Mouse (Mus musculus) MEL (cell line): ENCODE data around the gene Nutf2. TPM values are rescaled to one million over a fixed set of nuclear protein-coding genes. Genes with fewer than 3 reads are reported as not detected.

Experiments used
- DNase-seq: peaks from one replicate; pipeline ENCODE4 v3.0.0; 2011; ENCODE audit warnings: low read depth, low spot score
- H3K27ac ChIP-seq: 2 replicates; pipeline ENCODE4 v1.5.1; 2012; ENCODE audit warnings: low read depth, mild to moderate bottlenecking, control low read depth, low read length, moderate library complexity; ENCODE audit not compliant: control insufficient read depth
- H3K27me3 ChIP-seq, 2 experiments: fragments of 150-350 bp in 1 of 2; sonication (generic) in 1 of 2; 2 replicates each; pipeline ENCODE4 v1.6.1; 2012; ENCODE audit warnings: low read length in 2 of 2, mild to moderate bottlenecking in 2 of 2, improper control_type of control experiment in 1 of 2, moderate library complexity in 1 of 2; ENCODE audit not compliant: insufficient read depth in 2 of 2, control insufficient read depth in 1 of 2
- H3K36me3 ChIP-seq, 2 experiments: 2 replicates each; pipeline ENCODE4 v1.6.1; 2012 to 2014; ENCODE audit warnings: low read length in 2 of 2, improper control_type of control experiment in 1 of 2, inconsistent platforms in 1 of 2, mild to moderate bottlenecking in 1 of 2; ENCODE audit not compliant: insufficient read depth in 2 of 2, control insufficient read depth in 1 of 2
- H3K4me1 ChIP-seq, 2 experiments: fragments of 150-350 bp in 1 of 2; sonication (generic) in 1 of 2; 2 replicates each; pipeline ENCODE4 v1.6.1; 2012; ENCODE audit warnings: low read length in 2 of 2, improper control_type of control experiment in 1 of 2, mild to moderate bottlenecking in 1 of 2; ENCODE audit not compliant: insufficient read depth in 2 of 2, control insufficient read depth in 1 of 2
- H3K4me3 ChIP-seq, 2 experiments: fragments of 150-350 bp in 1 of 2; sonication (generic) in 1 of 2; 2 replicates each; pipeline ENCODE4 v1.5.1; 2012; ENCODE audit warnings: low read depth in 2 of 2, low read length in 2 of 2, mild to moderate bottlenecking in 2 of 2, moderate library complexity in 2 of 2, control low read depth in 1 of 2, improper control_type of control experiment in 1 of 2; ENCODE audit not compliant: control insufficient read depth in 1 of 2, insufficient read depth in 1 of 2
- H3K79me2 ChIP-seq: 2 replicates; pipeline ENCODE4 v1.6.1; 2012; ENCODE audit warnings: mild to moderate bottlenecking, low read length, moderate library complexity; ENCODE audit not compliant: control insufficient read depth, poor library complexity, insufficient read depth
- H3K9ac ChIP-seq: 2 replicates; pipeline ENCODE4 v1.6.1; 2012; ENCODE audit warnings: low read depth, mild to moderate bottlenecking, control low read depth, low read length, moderate library complexity; ENCODE audit not compliant: control insufficient read depth, poor library complexity, severe bottlenecking
- H3K9me3 ChIP-seq: fragments of 150-350 bp; sonication (generic); replicated peaks from 2 replicates; pipeline ENCODE4 v1.6.1; 2012; ENCODE audit warnings: mild to moderate bottlenecking, low read length, improper control_type of control experiment, moderate library complexity; ENCODE audit not compliant: insufficient read depth
- CHD2 ChIP-seq: IDR thresholded peaks from 2 replicates; pipeline ENCODE4 v1.6.1; 2011; ENCODE audit warnings: low read length, improper control_type of control experiment
- CTCF ChIP-seq, 3 experiments: IDR thresholded peaks in 2 of 3; conservative IDR thresholded peaks in 1 of 3; 2 replicates each; pipeline ENCODE4 v1.5.1; 2011 to 2012; ENCODE audit warnings: low read length in 3 of 3, low read depth in 2 of 3, mild to moderate bottlenecking in 2 of 3, improper control_type of control experiment in 1 of 3, inconsistent platforms in 1 of 3, mixed read lengths in 1 of 3, moderate library complexity in 1 of 3; ENCODE audit not compliant: control insufficient read depth in 1 of 3, insufficient read depth in 1 of 3, poor library complexity in 1 of 3, severe bottlenecking in 1 of 3
- ETS1 ChIP-seq: IDR thresholded peaks from 2 replicates; pipeline ENCODE4 v1.6.1; 2012; ENCODE audit warnings: low read depth, mild to moderate bottlenecking, inconsistent platforms, low read length, improper control_type of control experiment, moderate library complexity
- GABPA ChIP-seq: IDR thresholded peaks from 2 replicates; pipeline ENCODE4 v1.6.1; 2012; ENCODE audit warnings: low read depth, mild to moderate bottlenecking, inconsistent platforms, low read length, improper control_type of control experiment, moderate library complexity
- MAFK ChIP-seq: IDR thresholded peaks from 2 replicates; pipeline ENCODE4 v1.6.1; 2011; ENCODE audit warnings: low read depth, mild to moderate bottlenecking, low read length, improper control_type of control experiment, borderline replicate concordance
- MEF2A ChIP-seq: IDR thresholded peaks from 2 replicates; pipeline ENCODE4 v1.6.1; 2014; ENCODE audit warnings: low read depth, mild to moderate bottlenecking, inconsistent platforms, low read length, improper control_type of control experiment; ENCODE audit not compliant: poor library complexity, insufficient replicate concordance, severe bottlenecking; ENCODE audit errors: extremely low read depth
- NELFE ChIP-seq: IDR thresholded peaks from 2 replicates; pipeline ENCODE4 v1.6.1; 2011; ENCODE audit warnings: low read depth, low read length, improper control_type of control experiment
- POLR2A ChIP-seq, 2 experiments: IDR thresholded peaks; 2 replicates each; pipeline ENCODE4 v1.6.1; 2011 to 2012; ENCODE audit warnings: low read length in 2 of 2, mild to moderate bottlenecking in 2 of 2, control low read depth in 1 of 2, improper control_type of control experiment in 1 of 2, low read depth in 1 of 2, moderate library complexity in 1 of 2; ENCODE audit not compliant: control insufficient read depth in 1 of 2, insufficient read depth in 1 of 2, poor library complexity in 1 of 2
- POLR2AphosphoS2 ChIP-seq: IDR thresholded peaks from 2 replicates; pipeline ENCODE4 v1.6.1; 2011; ENCODE audit warnings: low read length, improper control_type of control experiment
- POLR2AphosphoS5 ChIP-seq: IDR thresholded peaks from 2 replicates; pipeline ENCODE4 v1.6.1; 2012; ENCODE audit warnings: low read depth, borderline replicate concordance, mild to moderate bottlenecking, inconsistent platforms, low read length, moderate library complexity, mixed read lengths
- RAD21 ChIP-seq: IDR thresholded peaks from 2 replicates; pipeline ENCODE4 v1.6.1; 2011; ENCODE audit warnings: mild to moderate bottlenecking, low read depth, low read length, improper control_type of control experiment
- SIN3A ChIP-seq: IDR thresholded peaks from 2 replicates; pipeline ENCODE4 v1.6.1; 2012; ENCODE audit warnings: low read length, improper control_type of control experiment, inconsistent platforms
- SMC3 ChIP-seq: IDR thresholded peaks from 2 replicates; pipeline ENCODE4 v1.6.1; 2011; ENCODE audit warnings: low read depth, low read length, improper control_type of control experiment
- UBTF ChIP-seq: IDR thresholded peaks from 2 replicates; pipeline ENCODE4 v1.6.1; 2012; ENCODE audit warnings: low read depth, mild to moderate bottlenecking, inconsistent platforms, low read length, improper control_type of control experiment, moderate library complexity, borderline replicate concordance; ENCODE audit not compliant: insufficient read depth
- USF1 ChIP-seq: IDR thresholded peaks from 2 replicates; pipeline ENCODE4 v1.6.1; 2014; ENCODE audit warnings: low read depth, mild to moderate bottlenecking, inconsistent platforms, low read length, improper control_type of control experiment, moderate library complexity
- USF2 ChIP-seq, 2 experiments: IDR thresholded peaks; 2 replicates each; pipeline ENCODE4 v1.6.1; 2011 to 2012; ENCODE audit warnings: improper control_type of control experiment in 2 of 2, low read length in 2 of 2, borderline replicate concordance in 1 of 2, inconsistent platforms in 1 of 2, low read depth in 1 of 2, mild to moderate bottlenecking in 1 of 2; ENCODE audit not compliant: insufficient read depth in 1 of 2
- ZKSCAN1 ChIP-seq: IDR thresholded peaks from 2 replicates; pipeline ENCODE4 v1.6.1; 2012; ENCODE audit warnings: low read depth, mild to moderate bottlenecking, inconsistent platforms, low read length, improper control_type of control experiment, moderate library complexity
- polyA plus RNA-seq, 2 experiments: library from polyadenylated mRNA; stranded (reverse) in 1 of 2; unstranded in 1 of 2; fragments of >175 nt in 1 of 2; fragments of >200 nt in 1 of 2; gene quantifications; 2 replicates each; pipeline versions ENCODE4 v1.2.1 to v1.2.4; 2012; ENCODE audit warnings: low replicate concordance in 2 of 2, low read depth in 1 of 2; ENCODE audit not compliant: insufficient read length in 2 of 2, insufficient read depth in 1 of 2, missing spikeins in 1 of 2
- total RNA-seq: library from RNA; depleted of rRNA; stranded (reverse); fragments of 300-350 nt; gene quantifications from 2 replicates; pipeline ENCODE4 v1.2.3, GENCODE M21; 2012

Gene Nutf2
- total and polyA plus RNA-seq, 3 experiments, result 28.0 to 167 TPM; not detected in 1

GRCm38 (mm10) chr8:105846678-105847077 lies 13.7 kb upstream of the Nutf2 start:
- Histone ChIP-seq H3K9ac (no peak overlapping the region), H3K4me3 (no peak overlapping the region), H3K4me1 (peaks cover 0 to 5% of the 10 kb centered on the region in 2 experiments; a peak in 2 of 4 replicates), H3K9me3 (no peaks in the 10 kb centered on the region), H3K27ac (no peak overlapping the region), H3K36me3 (peaks cover 0 to 4% of the 10 kb centered on the region in 2 experiments; a peak in 2 of 4 replicates), H3K27me3 (no peaks in the 10 kb centered on the region), H3K79me2 (peaks cover 4% of the 10 kb centered on the region)
- TF ChIP-seq USF2 (IDR thresholded peaks at IDR 0.05; ENCODE audit: borderline replicate concordance in 1 of 2, insufficient read depth in 1 of 2, low read depth in 1 of 2, low read length in 2 of 2) (no peak), RAD21 (no peak), MAFK (no peak), MEF2A (no peak), ZKSCAN1 (no peak), CHD2 (no peak), GABPA (no peak), POLR2AphosphoS5 (no peak), NELFE (no peak), USF1 (no peak), UBTF (no peak), SMC3 (no peak), POLR2AphosphoS2 (no peak), CTCF (IDR thresholded peaks at IDR 0.05 in 2 of 3, conservative IDR thresholded peaks at IDR 0.05 in 1 of 3; ENCODE audit: control insufficient read depth in 1 of 3, insufficient read depth in 1 of 3, low read depth in 2 of 3, low read length in 3 of 3, poor library complexity in 1 of 3, severe bottlenecking in 1 of 3) (no peak), SIN3A (no peak), ETS1 (no peak)
- no peak for DNase-seq

DNA sequence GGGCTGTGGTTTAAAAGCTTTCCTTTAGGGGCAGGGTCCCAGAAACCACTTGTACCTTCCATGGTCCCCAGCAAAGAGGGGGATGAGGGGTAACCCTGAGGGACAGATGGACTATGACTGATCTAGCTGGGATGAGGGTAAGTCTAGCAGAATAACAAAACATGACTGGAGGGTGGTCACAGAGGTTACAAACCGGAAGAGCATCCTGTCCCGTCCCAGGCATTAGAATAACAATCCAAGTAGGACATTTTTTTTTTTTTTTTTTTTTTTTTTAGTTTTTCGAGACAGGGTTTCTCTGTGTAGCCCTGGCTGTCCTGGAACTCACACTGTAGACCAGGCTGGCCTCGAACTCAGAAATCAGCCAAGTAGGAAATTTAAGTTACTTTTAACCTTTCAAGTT lies 10.4 kb upstream of the Nutf2 start:
- Histone ChIP-seq H3K9ac (no peak overlapping the region), H3K4me1 (peaks cover 0 to 10% of the 10 kb centered on the region in 2 experiments; a peak in 2 of 4 replicates), H3K27ac (no peak overlapping the region), H3K9me3 (no peaks in the 10 kb centered on the region), H3K27me3 (no peaks in the 10 kb centered on the region), H3K4me3 (no peak overlapping the region)
- TF ChIP-seq USF2 (IDR thresholded peaks at IDR 0.05; ENCODE audit: borderline replicate concordance in 1 of 2, insufficient read depth in 1 of 2, low read depth in 1 of 2, low read length in 2 of 2), result no peak
- TF ChIP-seq POLR2A (IDR thresholded peaks at IDR 0.05; ENCODE audit: control insufficient read depth in 1 of 2, insufficient read depth in 1 of 2, low read depth in 1 of 2, low read length in 2 of 2, poor library complexity in 1 of 2), result no peak
- TF ChIP-seq, all 39 proteins: peak for 0
- peaks cover 0 to 7% of the 10 kb centered on the region in 2 experiments; a peak in 2 of 4 replicates for H3K36me3 ChIP-seq
- H3K79me2 ChIP-seq, result peaks cover 6% of the 10 kb centered on the region
- no peak for DNase-seq
